Mouse (Mus musculus) midbrain, embryonic 12.5 days (tissue): ENCODE results near the gene Gapdhs. TPM values are rescaled to one million over a fixed set of nuclear protein-coding genes. Genes with fewer than 3 reads are reported as not detected.
"Not testable (repeated sequence)": the region's sequence is repeated elsewhere in the genome, so short reads cannot be mapped to it uniquely, and the experiment has no call there.

Source experiments
- ATAC-seq: fragments of 200-750 bp; cut with Nextera tagmentation; 2 replicates; pipeline ENCODE4 v1.8.0; 2017; ENCODE audit warnings: low read depth, moderate TSS enrichment, moderate library complexity; ENCODE audit not compliant: low FRiP score
- H3K27ac ChIP-seq: fragments of 300-500 bp; sonication (generic); replicated peaks from 2 replicates; pipeline ENCODE4 v1.5.1; 2016; ENCODE audit warnings: mild to moderate bottlenecking
- H3K27me3 ChIP-seq: fragments of 300-500 bp; sonication (generic); 2 replicates; pipeline ENCODE4 v1.6.1; 2016; ENCODE audit warnings: mild to moderate bottlenecking
- H3K36me3 ChIP-seq: fragments of 300-500 bp; sonication (generic); 2 replicates; pipeline ENCODE4 v1.6.1; 2016
- H3K4me1 ChIP-seq: fragments of 300-500 bp; sonication (generic); 2 replicates; pipeline ENCODE4 v1.6.1; 2016
- H3K4me2 ChIP-seq: fragments of 300-500 bp; sonication (generic); replicated peaks from 2 replicates; pipeline ENCODE4 v1.6.1; 2016; ENCODE audit warnings: mild to moderate bottlenecking, moderate library complexity
- H3K4me3 ChIP-seq: fragments of 300-500 bp; sonication (generic); 2 replicates; pipeline ENCODE4 v1.5.1; 2016; ENCODE audit warnings: mild to moderate bottlenecking
- H3K9ac ChIP-seq: fragments of 300-500 bp; sonication (generic); replicated peaks from 2 replicates; pipeline ENCODE4 v1.6.1; 2016; ENCODE audit warnings: mild to moderate bottlenecking, moderate library complexity
- H3K9me3 ChIP-seq: fragments of 300-500 bp; sonication (generic); 2 replicates; pipeline ENCODE4 v1.6.1; 2016; ENCODE audit warnings: mild to moderate bottlenecking
- WGBS: fragments of 180-500 bp; shearing (Covaris S2); methylation state at CpG from one replicate; pipeline ENCODE4 v1.1.7; 2016; 5-methylcytosine and 5-hydroxymethylcytosine counted together
- polyA plus RNA-seq: library from polyadenylated mRNA; unstranded; fragments of >200 nt; fragmentation: Nextera tagmentation; extraction: Ambion mirVana; gene quantifications from 2 replicates; pipeline ENCODE4 v1.2.1, GENCODE M21; 2016

The Gapdhs gene
- polyA plus RNA-seq, 1 experiment from 2014 or later: 0.65 TPM

DNA sequence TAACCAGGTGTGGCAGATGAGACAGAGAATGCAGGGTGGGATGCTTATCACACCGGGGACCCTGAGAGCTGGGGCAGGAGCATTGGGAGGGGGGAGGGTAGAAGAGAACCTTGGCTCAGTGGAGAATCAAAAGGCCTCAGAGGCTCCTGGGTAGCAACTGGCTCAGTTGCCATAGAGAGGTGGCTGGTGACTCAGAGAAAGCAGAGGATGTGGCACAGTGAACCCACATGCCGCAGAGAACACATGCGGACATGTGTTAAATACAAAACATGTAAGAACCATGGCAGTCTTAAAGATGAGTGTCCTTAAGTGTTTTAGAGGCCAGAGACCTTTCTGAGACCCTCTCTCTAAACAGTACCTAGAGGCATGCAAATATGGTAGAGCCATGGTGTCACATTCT, 7.3 kb downstream of the Gapdhs start:
- no peaks in the 10 kb centered on the region for H3K9me3 ChIP-seq
- H3K27me3 ChIP-seq: no peaks in the 10 kb centered on the region
- peaks cover 2% of the 10 kb centered on the region; the same call in 1 of the 2 replicates for H3K4me1 ChIP-seq
- WGBS: 87% methylated on average over 3 of the region's 3 CpGs
- ATAC-seq: no peak
- no peak overlapping the region for H3K27ac ChIP-seq
- no peak overlapping the region for H3K4me2 ChIP-seq
- H3K9ac ChIP-seq: no peak overlapping the region
- no peak overlapping the region for H3K4me3 ChIP-seq
- H3K36me3 ChIP-seq: peaks cover 61% of the 10 kb centered on the region

DNA sequence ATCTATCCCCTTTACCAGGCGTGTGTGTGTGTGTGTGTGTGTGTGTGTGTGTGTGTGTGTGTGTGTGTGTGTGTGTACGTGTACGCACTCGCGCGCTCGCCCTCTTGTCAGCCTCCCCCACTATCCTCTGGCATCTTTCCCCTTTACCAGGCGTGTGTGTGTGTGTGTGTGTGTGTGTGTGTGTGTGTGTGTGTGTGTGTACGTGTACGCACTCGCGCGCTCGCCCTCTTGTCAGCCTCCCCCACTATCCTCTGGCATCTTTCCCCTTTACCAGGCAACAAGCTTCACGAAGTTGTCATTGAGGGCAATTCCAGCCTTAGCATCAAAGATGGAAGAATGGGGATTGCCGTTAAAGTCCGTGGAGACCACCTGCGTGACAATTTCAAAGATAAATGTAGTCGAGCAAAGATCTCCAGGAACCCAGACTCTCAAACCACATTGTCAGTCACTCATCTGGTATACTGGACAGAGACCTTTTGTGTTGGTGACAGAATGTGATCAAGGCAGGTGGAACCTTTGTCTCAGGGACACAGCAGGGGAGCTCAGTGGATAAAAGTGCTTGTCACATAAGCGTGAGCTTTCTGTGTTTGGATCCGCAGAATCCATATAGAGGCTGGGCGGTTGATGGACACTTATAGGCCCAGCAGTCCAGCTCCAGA, 13.3 kb downstream of the Gapdhs start:
- Histone ChIP-seq H3K4me3 (peak overlapping the region; percentile 73), H3K4me1 (peaks cover 27% of the 10 kb centered on the region), H3K27ac (peak overlapping the region; percentile 91), H3K9ac (peak overlapping the region; percentile 79), H3K4me2 (peak overlapping the region; percentile 63), H3K36me3 (peaks cover 47% of the 10 kb centered on the region)
- H3K9me3 ChIP-seq, H3K27me3 ChIP-seq: not testable (repeated sequence)
- 23% methylated on average over 9 of the region's 22 CpGs for WGBS
- ATAC-seq: 0 out of 2 replicates have a peak, but pooled peaks have one; percentile 0

DNA sequence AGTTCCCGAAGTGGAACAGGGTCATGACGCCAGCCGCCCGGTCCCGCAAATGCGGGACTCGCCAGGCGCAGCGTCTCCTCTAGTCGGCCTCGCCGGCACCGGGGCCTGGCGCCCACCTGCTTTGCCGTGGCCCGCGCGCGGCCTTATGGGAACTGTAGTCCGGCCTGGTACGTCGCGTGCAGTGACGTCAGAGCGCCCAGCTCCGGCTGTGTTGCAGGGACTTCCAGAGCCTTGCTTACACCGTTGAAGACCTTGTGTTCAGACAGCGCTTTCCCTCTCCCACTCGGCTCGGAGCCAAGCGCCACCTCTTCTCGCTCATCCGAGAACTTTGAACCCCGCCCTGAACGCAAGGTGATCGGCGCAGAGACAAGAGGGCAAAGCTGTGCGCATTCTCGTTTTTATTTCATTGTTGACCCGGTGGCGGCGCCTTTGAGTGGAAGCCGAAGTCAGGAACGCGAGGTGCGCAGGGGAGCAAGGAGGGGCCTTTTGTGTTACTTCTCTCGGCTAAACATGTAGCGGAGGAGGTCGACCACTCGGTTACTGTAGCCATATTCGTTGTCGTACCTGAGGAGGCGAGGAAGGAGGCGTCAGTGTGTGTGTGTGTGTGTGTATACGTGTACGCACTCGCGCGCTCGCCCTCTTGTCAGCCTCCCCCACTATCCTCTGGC, 14.0 kb downstream of the Gapdhs start, which contains the start of gene Tmem147:
Gene Tmem147, minus strand, starts transcription at position 145 of the 668 bp plus-strand sequence.
- ATAC-seq: peak; percentile 97
- Histone ChIP-seq H3K9ac (peak within 1 kb of the TSS; percentile 79), H3K27ac (peak within 1 kb of the TSS; percentile 91), H3K4me3 (peak within 1 kb of the TSS; percentile 73), H3K9me3 (no peaks in the 10 kb centered on the region), H3K27me3 (no peaks in the 10 kb centered on the region), H3K4me2 (peak within 1 kb of the TSS; percentile 63), H3K4me1 (peaks cover 27% of the 10 kb centered on the region), H3K36me3 (peaks cover 41% of the 10 kb centered on the region)
- 0% methylated on average over 59 of the region's 60 CpGs for WGBS

DNA sequence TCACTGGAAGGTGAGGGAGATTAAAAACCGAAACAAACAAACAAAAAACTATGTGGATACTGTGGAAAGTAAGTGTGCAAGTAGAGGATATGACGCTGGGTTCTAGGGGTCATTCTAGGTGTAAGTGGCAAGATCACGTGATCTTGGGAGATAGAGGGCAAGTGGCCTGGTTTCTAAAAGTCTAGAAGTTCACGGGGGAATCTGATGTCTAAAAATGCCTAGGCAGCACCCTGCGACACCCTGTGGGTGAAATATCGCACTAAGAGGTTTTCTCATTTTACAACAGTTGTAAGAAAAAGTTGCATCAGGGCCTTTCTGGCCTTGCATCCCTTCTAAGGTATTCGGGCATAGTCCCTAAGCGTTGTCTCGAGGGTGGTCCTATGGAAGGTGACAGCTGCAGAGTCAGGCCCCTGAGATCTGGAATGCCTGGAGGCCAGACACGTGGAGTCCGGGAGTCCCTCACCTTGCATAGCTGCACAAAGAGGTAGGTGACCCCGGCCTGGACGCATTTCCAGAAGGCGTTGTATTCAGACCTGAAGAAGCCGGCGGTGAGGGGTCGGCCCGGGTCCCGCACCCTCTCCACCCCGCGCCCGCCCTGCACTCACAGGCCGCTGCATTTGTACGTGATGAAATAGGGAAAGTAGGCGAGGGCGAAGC, 14.6 kb downstream of the Gapdhs start:
- no peaks in the 10 kb centered on the region for H3K27me3 ChIP-seq
- no peaks in the 10 kb centered on the region for H3K9me3 ChIP-seq
- ATAC-seq: peak; percentile 63
- peak overlapping the region; percentile 73 for H3K4me3 ChIP-seq
- WGBS: 9% methylated on average over 26 of the region's 26 CpGs
- H3K9ac ChIP-seq: peak overlapping the region; percentile 79
- H3K36me3 ChIP-seq: peaks cover 35% of the 10 kb centered on the region
- peak overlapping the region; percentile 63 for H3K4me2 ChIP-seq
- peak overlapping the region; percentile 91 for H3K27ac ChIP-seq
- H3K4me1 ChIP-seq: peaks cover 27% of the 10 kb centered on the region

DNA sequence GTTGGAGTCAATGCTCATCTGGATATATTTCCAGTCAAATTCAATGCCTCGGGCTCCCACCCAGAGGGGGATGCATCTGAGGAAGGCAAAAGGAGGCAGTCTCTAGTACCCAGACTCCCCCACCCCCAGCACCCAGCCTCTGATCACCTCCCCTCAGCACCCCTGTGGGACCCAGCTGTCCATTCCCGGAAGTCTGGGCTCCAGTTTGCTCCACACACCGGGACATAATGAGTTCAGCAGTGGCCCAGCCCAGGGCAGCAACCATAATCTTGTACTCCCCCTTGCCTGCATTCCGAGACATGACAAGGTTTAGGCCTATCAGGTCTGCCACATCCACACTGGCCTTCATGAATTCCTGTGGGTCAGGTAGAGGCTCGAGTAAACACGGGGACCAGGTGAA, 15.3 kb downstream of the Gapdhs start:
- peaks cover 30% of the 10 kb centered on the region for H3K36me3 ChIP-seq
- H3K27me3 ChIP-seq: no peaks in the 10 kb centered on the region
- no peaks in the 10 kb centered on the region for H3K9me3 ChIP-seq
- WGBS: 85% methylated on average over 6 of the region's 6 CpGs
- ATAC-seq: no peak
- H3K4me3 ChIP-seq: peak overlapping the region; percentile 73
- peak overlapping the region; percentile 79 for H3K9ac ChIP-seq
- H3K4me2 ChIP-seq: peak overlapping the region; percentile 63
- peaks cover 27% of the 10 kb centered on the region for H3K4me1 ChIP-seq
- no peak overlapping the region for H3K27ac ChIP-seq

DNA sequence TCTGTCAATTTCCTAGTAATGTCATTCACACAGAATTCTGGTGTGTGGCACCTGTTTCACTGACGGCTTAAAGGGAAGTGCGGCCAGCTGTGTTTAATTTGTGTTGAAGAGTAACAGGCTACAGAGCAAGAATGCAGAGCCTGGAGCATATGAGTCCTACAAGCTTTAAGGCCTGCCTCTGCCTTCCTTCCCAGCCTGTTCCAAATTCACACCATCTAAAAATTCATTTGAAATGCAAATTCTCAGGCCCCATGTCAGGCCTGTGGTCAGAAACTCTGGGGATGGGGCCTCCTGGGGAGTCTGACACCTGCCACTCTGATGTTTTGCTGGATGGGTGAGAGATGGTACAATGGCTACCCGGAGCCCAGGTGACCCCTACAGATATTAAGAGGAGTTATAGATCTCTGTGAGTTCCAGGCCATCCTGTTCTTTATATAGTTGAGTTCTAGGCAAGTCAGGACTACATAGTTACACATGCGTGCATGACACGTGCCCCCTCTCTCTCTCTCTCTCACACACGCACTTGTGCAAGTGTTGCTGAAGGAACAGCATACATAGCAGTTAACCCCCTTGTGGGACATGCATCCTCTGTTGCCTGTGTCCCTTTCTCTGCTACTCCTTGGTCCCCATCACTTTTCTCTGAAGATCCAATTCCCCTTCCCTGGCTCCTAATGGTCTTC, 20.1 kb downstream of the Gapdhs start:
- ATAC-seq: no peak

DNA sequence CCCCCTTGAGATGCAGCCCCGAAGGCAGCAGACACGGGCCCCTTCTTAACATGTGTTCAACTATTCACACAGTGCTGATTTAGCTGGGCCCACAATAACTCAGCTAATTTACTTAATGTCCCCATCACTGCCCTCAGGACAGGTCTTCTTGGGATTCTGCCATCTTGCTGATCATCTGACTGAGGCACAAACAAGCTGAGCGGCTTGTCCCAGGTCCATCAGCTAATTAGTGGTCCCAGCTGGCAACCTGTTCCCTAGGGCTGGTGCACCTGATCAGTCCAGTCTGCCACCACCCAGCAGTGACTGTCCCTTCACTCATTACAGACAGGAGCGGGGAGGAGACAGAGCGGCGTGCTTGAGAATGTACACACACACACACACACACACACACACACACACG, 22.2 kb downstream of the Gapdhs start:
- Histone ChIP-seq H3K4me1 (peaks cover 11% of the 10 kb centered on the region; the same call in 1 of the 2 replicates), H3K36me3 (peaks cover 4% of the 10 kb centered on the region; the same call in 1 of the 2 replicates), H3K9ac (no peak overlapping the region), H3K4me2 (no peak overlapping the region), H3K9me3 (no peaks in the 10 kb centered on the region), H3K27ac (no peak overlapping the region), H3K4me3 (no peak overlapping the region), H3K27me3 (peaks cover 28% of the 10 kb centered on the region)
- 79% methylated on average over 7 of the region's 7 CpGs for WGBS
- ATAC-seq: no peak

More for the DNA sequence above, 20.1 kb downstream of the Gapdhs start:
- H3K9me3 ChIP-seq: no peaks in the 10 kb centered on the region
- peaks cover 8% of the 10 kb centered on the region for H3K4me1 ChIP-seq
- 72% methylated on average over 6 of the region's 6 CpGs for whole genome bisulfite sequencing
- peaks cover 10% of the 10 kb centered on the region; the same call in 1 of the 2 replicates for H3K27me3 ChIP-seq
- no peak overlapping the region for H3K4me2 ChIP-seq
- no peak overlapping the region for H3K27ac ChIP-seq
- peaks cover 20% of the 10 kb centered on the region for H3K36me3 ChIP-seq
- H3K9ac ChIP-seq: no peak overlapping the region
- no peak overlapping the region for H3K4me3 ChIP-seq

DNA sequence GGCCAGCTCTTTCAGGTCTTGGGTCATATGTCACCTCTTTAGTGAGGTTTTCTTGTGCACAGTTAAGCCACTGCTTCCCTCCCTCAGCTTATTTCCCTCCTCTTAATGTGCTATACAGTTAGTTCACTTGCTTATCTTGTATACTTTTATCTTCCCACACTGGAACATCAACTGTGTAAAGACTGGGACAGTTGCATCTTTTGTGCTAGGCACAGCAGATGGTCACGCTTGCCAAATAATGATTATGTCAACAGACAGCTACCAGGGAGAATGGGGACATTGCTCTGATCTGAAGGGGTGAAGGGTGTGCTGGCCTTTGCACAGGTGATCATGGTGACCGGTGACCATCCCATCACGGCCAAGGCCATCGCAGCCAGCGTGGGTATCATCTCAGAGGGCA, 23.8 kb downstream of the Gapdhs start:
- peaks cover 11% of the 10 kb centered on the region; the same call in 1 of the 2 replicates for H3K4me1 ChIP-seq
- H3K4me3 ChIP-seq: no peak overlapping the region
- no peaks in the 10 kb centered on the region for H3K36me3 ChIP-seq
- 92% methylated on average over 5 of the region's 5 CpGs for WGBS
- H3K4me2 ChIP-seq: no peak overlapping the region
- no peaks in the 10 kb centered on the region for H3K9me3 ChIP-seq
- ATAC-seq: no peak
- peaks cover 45% of the 10 kb centered on the region for H3K27me3 ChIP-seq
- H3K27ac ChIP-seq: no peak overlapping the region
- H3K9ac ChIP-seq: no peak overlapping the region

DNA sequence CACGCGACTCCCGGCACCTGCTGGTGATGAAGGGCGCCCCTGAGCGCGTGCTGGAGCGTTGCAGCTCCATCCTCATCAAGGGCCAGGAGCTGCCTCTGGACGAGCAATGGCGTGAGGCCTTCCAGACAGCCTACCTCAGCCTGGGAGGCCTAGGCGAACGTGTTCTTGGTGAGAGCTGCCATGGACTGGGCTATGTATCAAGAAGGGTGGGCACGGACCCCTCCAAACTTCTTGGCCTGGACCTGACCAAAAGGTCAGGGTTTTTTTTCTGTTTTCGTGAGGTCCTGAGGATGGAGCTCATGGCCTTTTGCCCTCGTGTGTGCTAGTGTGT, 25.8 kb downstream of the Gapdhs start:
- peak overlapping the region; percentile 36 for H3K4me3 ChIP-seq
- peaks cover 11% of the 10 kb centered on the region; the same call in 1 of the 2 replicates for H3K4me1 ChIP-seq
- H3K4me2 ChIP-seq: peak overlapping the region; percentile 55
- 8% methylated on average over 14 of the region's 14 CpGs for WGBS
- no peak; the same call in 1 of the 2 replicates for ATAC-seq
- H3K36me3 ChIP-seq: no peaks in the 10 kb centered on the region
- H3K9ac ChIP-seq: no peak overlapping the region; the same call in 1 of the 2 replicates
- peaks cover 49% of the 10 kb centered on the region for H3K27me3 ChIP-seq
- H3K27ac ChIP-seq: no peak overlapping the region
- H3K9me3 ChIP-seq: no peaks in the 10 kb centered on the region

DNA sequence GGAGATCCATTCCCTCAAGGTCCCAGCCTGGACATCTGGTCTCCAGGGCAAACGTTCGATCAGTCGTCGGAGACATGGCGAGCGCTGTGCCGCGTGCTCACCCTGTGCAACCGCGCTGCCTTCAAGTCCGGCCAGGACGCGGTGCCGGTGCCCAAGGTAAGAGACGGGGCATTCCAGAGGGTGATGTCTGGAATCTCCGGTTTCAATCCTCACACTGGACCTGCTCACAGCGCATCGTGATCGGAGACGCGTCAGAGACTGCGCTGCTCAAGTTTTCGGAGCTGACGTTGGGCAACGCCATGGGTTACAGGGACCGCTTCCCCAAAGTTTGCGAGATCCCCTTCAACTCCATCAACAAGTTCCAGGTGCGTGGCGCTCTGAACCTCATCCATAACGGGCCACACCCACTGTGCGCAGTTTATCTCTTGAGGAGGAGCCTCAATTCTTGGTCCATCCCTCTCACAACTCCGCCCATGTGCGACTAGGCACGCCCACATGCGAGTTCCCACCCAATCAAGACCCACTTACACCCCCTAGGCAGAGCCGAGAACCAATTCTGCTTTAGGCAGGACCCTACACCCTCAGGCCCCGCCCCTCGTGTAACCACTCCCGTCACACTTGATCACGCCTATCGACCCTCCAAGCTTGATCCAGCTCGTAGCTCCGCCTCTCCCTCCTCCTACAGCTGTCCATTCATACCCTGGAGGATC, 26.3 kb downstream of the Gapdhs start:
- peak; percentile 96 for ATAC-seq
- peaks cover 11% of the 10 kb centered on the region; the same call in 1 of the 2 replicates for H3K4me1 ChIP-seq
- no peak overlapping the region for H3K27ac ChIP-seq
- H3K9me3 ChIP-seq: no peaks in the 10 kb centered on the region
- H3K4me3 ChIP-seq: peak overlapping the region; percentile 36
- H3K9ac ChIP-seq: no peak overlapping the region; the same call in 1 of the 2 replicates
- no peaks in the 10 kb centered on the region for H3K36me3 ChIP-seq
- peaks cover 49% of the 10 kb centered on the region for H3K27me3 ChIP-seq
- 2% methylated on average over 43 of the region's 43 CpGs for WGBS
- H3K4me2 ChIP-seq: peak overlapping the region; percentile 55

DNA sequence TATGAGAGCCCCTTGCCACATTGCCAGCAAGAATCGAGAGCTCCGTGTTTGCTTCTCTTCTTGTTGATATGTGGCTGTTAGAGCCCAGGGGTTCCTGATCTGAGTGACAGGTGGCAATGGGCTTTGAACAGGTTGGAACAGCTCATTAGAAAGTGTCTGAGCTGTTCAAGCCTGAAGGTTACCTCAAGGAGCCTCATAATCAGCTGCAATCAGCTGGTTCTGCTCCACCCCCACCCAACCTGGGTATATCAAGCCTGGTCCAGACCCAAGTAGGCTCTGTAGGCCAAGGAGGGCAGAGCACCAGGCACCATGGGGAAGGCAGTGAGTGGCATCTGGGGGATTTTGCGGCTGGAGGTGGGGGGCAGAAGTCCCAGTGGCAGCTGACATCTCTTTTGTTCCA, 31.5 kb downstream of the Gapdhs start, which contains the start of gene Atp4a:
Gene Atp4a, plus strand, starts transcription at position 268 of the 400 bp plus-strand sequence.
- no peak within 1 kb of the TSS for H3K9ac ChIP-seq
- H3K27ac ChIP-seq: no peak within 1 kb of the TSS
- H3K4me3 ChIP-seq: no peak within 1 kb of the TSS
- ATAC-seq: no peak
- WGBS: 90% methylated on average over 3 of the region's 3 CpGs
- peaks cover 27% of the 10 kb centered on the region for H3K27me3 ChIP-seq
- peaks cover 2% of the 10 kb centered on the region; the same call in 1 of the 2 replicates for H3K4me1 ChIP-seq
- no peaks in the 10 kb centered on the region for H3K36me3 ChIP-seq
- H3K4me2 ChIP-seq: no peak within 1 kb of the TSS
- H3K9me3 ChIP-seq: no peaks in the 10 kb centered on the region
